Mouse (Mus musculus) megakaryocyte, embryonic 14.5 days (primary cell): ENCODE measurements around the gene Efna2.

Source experiments
- FLI1 ChIP-seq: IDR thresholded peaks from 2 replicates; pipeline ENCODE4 v1.6.1; 2012; ENCODE audit warnings: low read length, inconsistent platforms, mixed read lengths
- GATA1 ChIP-seq: IDR thresholded peaks from 3 replicates; pipeline ENCODE4 v1.6.1; 2012; ENCODE audit warnings: mixed read lengths, low read length, inconsistent platforms, borderline replicate concordance

DNA sequence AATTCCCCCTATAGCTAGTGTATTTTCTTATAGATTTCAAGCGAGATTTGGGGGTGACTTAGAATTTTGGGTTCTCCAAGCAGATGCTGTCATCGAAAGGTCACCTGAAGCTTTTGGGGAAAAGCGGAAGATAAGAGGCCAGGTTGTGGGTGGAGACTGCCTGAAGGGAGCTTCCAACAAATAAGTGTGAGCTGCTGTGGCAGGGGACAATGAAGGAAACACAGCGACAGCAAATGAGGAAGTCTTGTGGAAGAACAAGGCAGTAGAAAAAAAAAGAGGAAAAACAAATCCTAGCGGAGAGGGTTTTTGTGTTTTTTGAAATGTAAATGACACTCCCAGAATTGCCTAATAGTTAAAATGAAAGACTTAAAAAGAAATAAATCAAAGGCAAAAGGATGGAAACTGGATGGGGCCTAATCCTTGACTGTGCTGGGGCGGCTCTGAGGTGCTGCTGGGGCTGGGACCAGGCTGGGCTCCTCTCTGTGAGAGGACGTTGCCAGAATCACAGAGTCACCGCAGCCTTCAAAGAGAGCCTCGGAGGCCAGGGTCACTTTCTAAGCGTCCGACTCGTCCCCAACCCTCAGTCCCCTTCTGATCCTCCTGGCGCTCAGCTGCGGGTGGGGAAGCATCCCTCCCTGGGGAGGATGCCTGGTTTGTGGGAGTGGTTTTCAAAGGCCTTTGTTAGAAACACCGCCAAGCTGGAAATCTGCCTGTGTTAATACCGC, 35.9 kb downstream of the Efna2 start:
- no peak for TF ChIP-seq GATA1
- no peak for TF ChIP-seq FLI1
